Mouse (Mus musculus) stomach, embryonic 14.5 days (tissue): Measurements from ENCODE around the gene Gm5926. TPM values are rescaled to one million over a fixed set of nuclear protein-coding genes. Genes with fewer than 3 reads are reported as not detected.
"Not testable (repeated sequence)": the region's sequence is repeated elsewhere in the genome, so short reads cannot be mapped to it uniquely, and the experiment has no call there.

Source experiments
- ATAC-seq: fragments of 200-750 bp; cut with Nextera tagmentation; 2 replicates; pipeline ENCODE4 v1.8.0; 2017; ENCODE audit warnings: low read depth, moderate TSS enrichment; ENCODE audit not compliant: insufficient number of reproducible peaks, insufficient read depth, low FRiP score
- H3K27ac ChIP-seq: fragments of 300-500 bp; sonication (generic); 2 replicates; pipeline ENCODE4 v1.5.1; 2014; ENCODE audit warnings: mild to moderate bottlenecking, low read length, moderate library complexity, mixed read lengths
- H3K27me3 ChIP-seq: fragments of 300-500 bp; sonication (generic); 2 replicates; pipeline ENCODE4 v1.6.1; 2014; ENCODE audit warnings: low read length, control low read depth, mixed read lengths; ENCODE audit not compliant: control insufficient read depth, insufficient read depth
- H3K36me3 ChIP-seq: fragments of 300-500 bp; sonication (generic); 2 replicates; pipeline ENCODE4 v1.6.1; 2014; ENCODE audit warnings: mild to moderate bottlenecking, control low read depth, low read length, moderate library complexity, mixed read lengths; ENCODE audit not compliant: control insufficient read depth, insufficient read depth
- H3K4me1 ChIP-seq: fragments of 300-500 bp; sonication (generic); 2 replicates; pipeline ENCODE4 v1.6.1; 2014; ENCODE audit warnings: low read length, control low read depth, mixed read lengths; ENCODE audit not compliant: control insufficient read depth, insufficient read depth
- H3K4me2 ChIP-seq: fragments of 300-500 bp; sonication (generic); replicated peaks from 2 replicates; pipeline ENCODE4 v1.6.1; 2014; ENCODE audit warnings: low read depth, low read length, control low read depth
- H3K4me3 ChIP-seq: fragments of 300-500 bp; sonication (generic); 2 replicates; pipeline ENCODE4 v1.5.1; 2014; ENCODE audit warnings: low read depth, low read length, control low read depth
- H3K9ac ChIP-seq: fragments of 300-500 bp; sonication (generic); replicated peaks from 2 replicates; pipeline ENCODE4 v1.6.1; 2014; ENCODE audit warnings: low read depth, mild to moderate bottlenecking, control low read depth, low read length, moderate library complexity, mixed read lengths
- H3K9me3 ChIP-seq: fragments of 300-500 bp; sonication (generic); 2 replicates; pipeline ENCODE4 v1.6.1; 2016; ENCODE audit warnings: low read depth, low read length, control low read depth; ENCODE audit not compliant: control insufficient read depth
- WGBS: fragments of 180-500 bp; shearing (Covaris S2); extraction: QIAGEN DNeasy Blood & Tissue Kit; methylation state at CpG from one replicate; pipeline ENCODE4 v1.1.7; 2014; 5-methylcytosine and 5-hydroxymethylcytosine counted together
- polyA plus RNA-seq: library from polyadenylated mRNA; unstranded; fragments of >200 nt; fragmentation: Nextera tagmentation; extraction: Ambion mirVana; gene quantifications from 2 replicates; pipeline ENCODE4 v1.2.1, GENCODE M21; 2014

Gm5926 gene
- polyA plus RNA-seq = not detected in 2 replicates

GRCm38 (mm10) chrX:32650416-32650815 lies at the start of gene Gm5926:
Gene Gm5926 (plus strand): TSS chrX:32650716.
- no CpG with 5 or more reads among the region's 1 CpGs for WGBS
- H3K27ac ChIP-seq, ATAC-seq, H3K9ac ChIP-seq, H3K9me3 ChIP-seq, H3K27me3 ChIP-seq, H3K4me2 ChIP-seq, H3K4me3 ChIP-seq, H3K4me1 ChIP-seq, H3K36me3 ChIP-seq: not testable (repeated sequence)

GRCm38 (mm10) chrX:32601008-32601407 lies 49.5 kb upstream of the Gm5926 start:
- not testable (repeated sequence) for H3K9ac ChIP-seq, H3K4me3 ChIP-seq, H3K27ac ChIP-seq, ATAC-seq, H3K4me1 ChIP-seq, H3K4me2 ChIP-seq, H3K9me3 ChIP-seq, H3K36me3 ChIP-seq, H3K27me3 ChIP-seq
- 89% methylated on average over 1 of the region's 2 CpGs for WGBS

GRCm38 (mm10) chrX:32601425-32601824 lies 49.1 kb upstream of the Gm5926 start:
- H3K27me3 ChIP-seq, H3K9ac ChIP-seq, H3K4me1 ChIP-seq, H3K4me2 ChIP-seq, ATAC-seq, H3K9me3 ChIP-seq, H3K4me3 ChIP-seq, H3K36me3 ChIP-seq, H3K27ac ChIP-seq: not testable (repeated sequence)
- 85% methylated on average over 3 of the region's 3 CpGs for WGBS

Other genes with a start within 250 kb of the Gm5926 start
- gene Btbd35f1, start 90.7 kb upstream of the Gm5926 start, polyA plus RNA-seq = not detected in 2 replicates
- gene Btbd35f21, start 75.4 kb downstream of the Gm5926 start, polyA plus RNA-seq = not detected in 2 replicates
- gene Btbd35f30, start 243.9 kb downstream of the Gm5926 start, polyA plus RNA-seq = not detected in 2 replicates